Mouse (Mus musculus) erythroblast, embryonic 14.5 days (primary cell): ENCODE results near the gene Phf7.

Experiments used
- GATA1 ChIP-seq: IDR thresholded peaks from 2 replicates; pipeline ENCODE4 v1.6.1; 2012; ENCODE audit warnings: low read length, inconsistent platforms, mixed read lengths
- TAL1 ChIP-seq: IDR thresholded peaks from 3 replicates; pipeline ENCODE4 v1.6.1; 2012; ENCODE audit warnings: low read length, inconsistent platforms, mixed read lengths

- TF ChIP-seq GATA1 (no peak), TAL1 (no peak)
Observed at GRCm38 (mm10) chr14:31217666-31218065, 33.5 kb downstream of the Phf7 start, which contains the start of gene Sema3g.
